Mouse (Mus musculus) limb, embryonic 13.5 days (tissue): Measurements from ENCODE around the gene Ppfia3. TPM values are rescaled to one million over a fixed set of nuclear protein-coding genes. Genes with fewer than 3 reads are reported as not detected.

Experiments
- ATAC-seq: fragments of 200-750 bp; cut with Nextera tagmentation; 2 replicates; pipeline ENCODE4 v1.8.0; 2017; ENCODE audit warnings: low read depth, moderate number of reproducible peaks, moderate TSS enrichment; ENCODE audit not compliant: low FRiP score
- H3K27ac ChIP-seq: fragments of 300-500 bp; sonication (generic); 2 replicates; pipeline ENCODE4 v1.5.1; 2015; ENCODE audit warnings: inconsistent platforms, mild to moderate bottlenecking, moderate library complexity
- H3K27me3 ChIP-seq: fragments of 300-500 bp; sonication (generic); 2 replicates; pipeline ENCODE4 v1.6.1; 2015; ENCODE audit warnings: mild to moderate bottlenecking, inconsistent platforms
- H3K36me3 ChIP-seq: fragments of 300-500 bp; sonication (generic); 2 replicates; pipeline ENCODE4 v1.6.1; 2015; ENCODE audit warnings: inconsistent platforms, mild to moderate bottlenecking, moderate library complexity
- H3K4me1 ChIP-seq: fragments of 300-500 bp; sonication (generic); 2 replicates; pipeline ENCODE4 v1.6.1; 2015; ENCODE audit warnings: inconsistent platforms
- H3K4me2 ChIP-seq: fragments of 300-500 bp; sonication (generic); replicated peaks from 2 replicates; pipeline ENCODE4 v1.6.1; 2015; ENCODE audit warnings: inconsistent platforms, mild to moderate bottlenecking, moderate library complexity
- H3K4me3 ChIP-seq: fragments of 300-500 bp; sonication (generic); 2 replicates; pipeline ENCODE4 v1.5.1; 2015; ENCODE audit warnings: moderate library complexity, mild to moderate bottlenecking, inconsistent platforms
- H3K9ac ChIP-seq: fragments of 300-500 bp; sonication (generic); 2 replicates; pipeline ENCODE4 v1.6.1; 2015; ENCODE audit warnings: mild to moderate bottlenecking, inconsistent platforms
- H3K9me3 ChIP-seq: fragments of 300-500 bp; sonication (generic); 2 replicates; pipeline ENCODE4 v1.6.1; 2016; ENCODE audit warnings: inconsistent platforms
- WGBS: fragments of 180-500 bp; shearing (Covaris S2); methylation state at CpG from one replicate; pipeline ENCODE4 v1.1.7; 2015; 5-methylcytosine and 5-hydroxymethylcytosine counted together
- polyA plus RNA-seq: library from polyadenylated mRNA; unstranded; fragments of >200 nt; fragmentation: Nextera tagmentation; extraction: Ambion mirVana; gene quantifications from 2 replicates; pipeline ENCODE4 v1.2.1, GENCODE M21; 2015

Ppfia3 gene
- polyA plus RNA-seq, 1 experiment from 2014 or later, result 6.9 TPM

DNA sequence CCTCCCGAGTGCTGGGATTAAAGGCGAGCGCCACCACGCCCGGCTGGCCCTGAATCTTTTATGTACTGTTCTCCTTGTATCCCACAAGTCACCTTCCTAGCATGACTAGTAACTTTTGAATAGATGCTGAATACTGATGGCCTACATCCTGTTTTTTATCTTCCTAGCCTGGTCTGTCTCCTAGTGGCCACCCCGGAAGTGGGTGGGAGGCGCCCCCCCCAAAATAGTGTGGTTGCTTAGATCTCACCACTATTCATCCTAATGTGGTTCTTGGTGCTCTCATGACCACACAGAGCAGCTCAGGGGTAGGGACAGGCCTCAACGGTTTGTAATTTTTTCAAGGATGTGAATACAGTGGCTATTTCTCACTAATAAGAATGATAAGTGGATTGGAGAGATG is 7.8 kb upstream of the Ppfia3 start:
- peaks cover 75% of the 10 kb centered on the region for H3K36me3 ChIP-seq
- WGBS, result 92% methylated on average over 8 of the region's 8 CpGs

GRCm38 (mm10) chr7:45372371-45372770 is 5.6 kb upstream of the Ppfia3 start:
- no peak overlapping the region for H3K9ac ChIP-seq
- peaks cover 24% of the 10 kb centered on the region for H3K4me1 ChIP-seq
- H3K4me2 ChIP-seq, result no peak overlapping the region
- H3K27me3 ChIP-seq, result peaks cover 24% of the 10 kb centered on the region
- 86% methylated on average over 5 of the region's 5 CpGs for WGBS
- no peak for ATAC-seq
- H3K4me3 ChIP-seq, result no peak overlapping the region
- H3K36me3 ChIP-seq, result peaks cover 52% of the 10 kb centered on the region
- H3K9me3 ChIP-seq, result no peaks in the 10 kb centered on the region
- no peak overlapping the region for H3K27ac ChIP-seq

More for the DNA sequence above, 7.8 kb upstream of the Ppfia3 start:
- H3K27ac ChIP-seq, result no peak overlapping the region
- no peak overlapping the region for H3K9ac ChIP-seq
- H3K9me3 ChIP-seq, result no peaks in the 10 kb centered on the region
- H3K4me1 ChIP-seq, result peaks cover 16% of the 10 kb centered on the region
- peaks cover 6% of the 10 kb centered on the region for H3K27me3 ChIP-seq
- ATAC-seq, result no peak
- no peak overlapping the region for H3K4me3 ChIP-seq
- no peak overlapping the region for H3K4me2 ChIP-seq

DNA sequence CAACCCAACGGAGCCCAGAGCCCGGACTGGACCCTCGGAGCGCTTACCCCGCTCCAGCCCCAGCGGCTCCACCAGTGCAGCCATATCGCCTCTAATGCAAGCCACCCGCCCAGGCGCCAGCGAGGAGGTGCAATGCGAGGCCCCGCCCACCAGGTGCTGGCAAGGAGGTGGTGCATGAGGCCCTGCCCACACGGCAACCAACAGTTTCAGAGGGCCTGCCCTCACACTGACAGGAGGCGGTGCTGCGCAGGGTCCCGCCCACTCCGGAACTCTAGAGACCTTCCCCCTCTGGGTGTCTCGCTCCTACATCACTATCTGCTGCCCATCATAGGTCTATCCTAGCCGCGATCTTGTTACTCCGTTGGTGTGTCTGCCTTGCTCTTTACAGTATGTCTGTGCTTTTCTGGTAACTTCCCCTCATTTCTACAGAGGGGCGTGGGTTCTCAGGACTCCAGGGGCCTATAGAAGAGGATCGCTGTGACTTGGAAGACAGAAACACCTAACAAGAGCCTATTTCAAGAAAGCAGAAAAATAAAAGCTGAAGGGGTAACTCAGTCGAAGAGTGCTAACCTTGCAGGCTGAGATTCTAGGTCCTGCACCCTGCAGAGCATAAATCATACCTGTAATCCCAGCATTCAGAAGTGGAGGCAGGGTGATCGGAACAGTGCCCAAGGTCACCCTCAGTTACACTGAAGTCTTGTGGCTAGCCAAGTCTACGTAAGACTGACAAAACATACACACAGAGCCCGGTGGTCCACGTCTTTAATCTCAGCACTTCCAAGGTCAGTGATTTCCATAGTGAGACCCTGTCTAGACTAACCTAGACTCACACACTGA is 3.9 kb upstream of the Ppfia3 start, which contains the start of gene Lin7b:
Lin7b (minus strand) TSS at position 109 of the 837 bp plus-strand sequence.
- Histone ChIP-seq H3K27ac (no peak within 1 kb of the TSS), H3K36me3 (peaks cover 35% of the 10 kb centered on the region), H3K9me3 (no peaks in the 10 kb centered on the region), H3K4me2 (peak within 1 kb of the TSS; percentile 91), H3K9ac (peak within 1 kb of the TSS; percentile 65), H3K27me3 (peaks cover 30% of the 10 kb centered on the region), H3K4me1 (peaks cover 33% of the 10 kb centered on the region), H3K4me3 (peak within 1 kb of the TSS; percentile 54)
- WGBS, result 9% methylated on average over 28 of the region's 28 CpGs
- peak; percentile 63 for ATAC-seq

DNA sequence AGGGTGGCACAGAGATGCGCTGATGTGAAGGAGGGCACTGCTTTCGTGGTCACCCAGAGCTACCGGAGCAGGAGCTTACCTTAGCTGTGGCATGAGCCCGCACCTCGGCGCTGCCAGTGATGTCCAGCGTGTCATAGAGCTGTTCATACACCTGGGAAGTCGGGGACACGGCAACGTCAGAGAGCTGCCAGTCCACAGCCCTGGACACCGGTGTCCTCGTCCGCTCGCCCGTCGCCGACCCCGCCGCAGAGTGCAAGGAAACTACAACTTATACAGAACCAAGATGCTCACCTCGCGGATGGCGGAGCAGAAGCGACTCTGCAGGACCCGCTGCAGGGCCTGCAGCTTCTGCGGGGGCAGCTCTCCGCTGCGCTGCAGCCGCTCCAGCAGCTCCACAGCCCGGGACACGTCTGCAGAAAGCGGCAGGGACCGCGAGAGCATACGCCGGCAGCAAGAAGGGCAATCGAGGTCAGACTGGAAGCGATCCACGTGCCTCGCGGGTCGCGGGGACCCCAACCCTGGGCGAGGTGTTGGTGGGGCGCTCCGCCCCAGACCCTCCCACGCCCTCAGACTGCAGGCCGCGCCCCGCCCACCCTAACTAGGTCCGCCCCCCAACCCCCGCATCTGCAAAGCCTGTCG is 3.1 kb upstream of the Ppfia3 start:
- Histone ChIP-seq H3K36me3 (peaks cover 29% of the 10 kb centered on the region), H3K4me3 (peak overlapping the region; percentile 54), H3K4me1 (peaks cover 37% of the 10 kb centered on the region), H3K27ac (no peak overlapping the region), H3K4me2 (peak overlapping the region; percentile 91), H3K9me3 (no peaks in the 10 kb centered on the region), H3K9ac (peak overlapping the region; percentile 65), H3K27me3 (peaks cover 38% of the 10 kb centered on the region)
- WGBS, result 8% methylated on average over 52 of the region's 52 CpGs
- ATAC-seq, result peak; percentile 12

- H3K4me2 ChIP-seq, result peak overlapping the region; percentile 91
- 0 out of 2 replicates have a peak overlapping the region, but pooled peaks have one; percentile 65 for H3K9ac ChIP-seq
- peaks cover 37% of the 10 kb centered on the region for H3K4me1 ChIP-seq
- H3K9me3 ChIP-seq, result no peaks in the 10 kb centered on the region
- WGBS, result 70% methylated on average over 16 of the region's 16 CpGs
- peak overlapping the region; percentile 54 for H3K4me3 ChIP-seq
- H3K36me3 ChIP-seq, result peaks cover 23% of the 10 kb centered on the region
- peaks cover 45% of the 10 kb centered on the region for H3K27me3 ChIP-seq
- H3K27ac ChIP-seq, result no peak overlapping the region
- no peak for ATAC-seq
Observed at GRCm38 (mm10) chr7:45369022-45369745, 2.4 kb upstream of the Ppfia3 start.

- Histone ChIP-seq H3K36me3 (peaks cover 13% of the 10 kb centered on the region), H3K9ac (no peak overlapping the region; the same call in 1 of the 2 replicates), H3K4me3 (peak overlapping the region; percentile 68; the same call in 1 of the 2 replicates), H3K4me2 (peak overlapping the region; percentile 97), H3K4me1 (peaks cover 37% of the 10 kb centered on the region), H3K9me3 (no peaks in the 10 kb centered on the region), H3K27ac (no peak overlapping the region), H3K27me3 (peaks cover 55% of the 10 kb centered on the region)
- WGBS, result 86% methylated on average over 15 of the region's 15 CpGs
- ATAC-seq, result no peak
Observed at GRCm38 (mm10) chr7:45368178-45368577, 1.4 kb upstream of the Ppfia3 start.

GRCm38 (mm10) chr7:45367020-45367880 is 431 bp upstream of the Ppfia3 start:
- Histone ChIP-seq H3K36me3 (peaks cover 4% of the 10 kb centered on the region), H3K4me3 (peak overlapping the region; percentile 68), H3K4me2 (peak overlapping the region; percentile 97), H3K9ac (peak overlapping the region; percentile 78), H3K4me1 (peaks cover 39% of the 10 kb centered on the region), H3K27ac (no peak overlapping the region), H3K9me3 (no peaks in the 10 kb centered on the region), H3K27me3 (peaks cover 65% of the 10 kb centered on the region)
- peak; percentile 90 for ATAC-seq
- WGBS, result 1% methylated on average over 67 of the region's 70 CpGs

DNA sequence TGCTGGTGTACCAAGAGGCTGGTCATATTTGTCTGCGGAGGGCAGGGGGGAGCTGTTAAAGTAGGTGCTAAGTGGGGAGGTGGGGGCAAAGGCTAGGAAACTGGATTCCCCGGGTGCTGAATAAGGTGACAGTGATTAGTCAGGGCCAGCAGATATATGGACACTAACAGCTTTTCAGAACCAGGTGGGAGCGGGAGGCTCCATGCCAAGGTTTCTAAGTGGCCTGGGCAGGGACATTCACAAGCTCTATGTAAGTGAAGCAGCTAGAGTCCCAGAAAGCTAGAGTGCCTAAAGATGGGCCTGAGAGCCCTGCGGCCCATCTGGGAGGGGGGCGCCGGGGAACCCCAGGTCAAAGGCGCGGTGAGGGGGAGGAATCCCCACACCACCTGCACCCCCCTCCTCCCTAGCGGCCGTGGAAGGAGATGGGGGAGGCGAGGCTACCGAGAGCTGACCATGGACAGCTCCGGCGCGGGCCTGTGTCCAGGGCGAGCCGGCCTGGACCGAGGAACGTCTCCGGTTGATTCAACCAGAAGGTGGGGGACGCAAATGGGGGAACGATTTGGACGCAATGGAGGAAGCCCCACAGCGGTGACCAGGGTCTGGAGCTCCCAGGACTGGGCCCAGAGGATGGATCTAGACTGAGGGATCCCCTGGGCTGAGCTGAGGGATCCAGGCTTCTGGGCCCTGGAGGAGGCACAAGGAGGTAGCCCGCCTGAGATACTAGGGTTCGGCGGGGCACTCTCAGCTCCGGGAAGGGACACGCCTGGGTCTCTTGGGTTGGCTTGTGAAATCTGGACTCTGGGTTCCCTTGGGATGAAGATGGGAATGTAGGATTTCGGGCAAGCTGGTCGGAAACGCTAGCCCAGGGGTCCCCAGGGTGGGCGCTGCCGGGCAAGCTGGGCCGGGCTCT is 822 bp downstream of the Ppfia3 start:
- 3% methylated on average over 34 of the region's 35 CpGs for WGBS
- H3K27me3 ChIP-seq, result peaks cover 77% of the 10 kb centered on the region
- H3K4me2 ChIP-seq, result peak overlapping the region; percentile 97
- H3K9ac ChIP-seq, result peak overlapping the region; percentile 78
- no peak for ATAC-seq
- H3K4me3 ChIP-seq, result peak overlapping the region; percentile 68
- H3K4me1 ChIP-seq, result peaks cover 45% of the 10 kb centered on the region
- H3K27ac ChIP-seq, result no peak overlapping the region
- no peaks in the 10 kb centered on the region for H3K9me3 ChIP-seq
- no peaks in the 10 kb centered on the region for H3K36me3 ChIP-seq

GRCm38 (mm10) chr7:45363983-45364382 is 2.8 kb downstream of the Ppfia3 start:
- ATAC-seq, result no peak
- Histone ChIP-seq H3K36me3 (no peaks in the 10 kb centered on the region), H3K4me2 (no peak overlapping the region), H3K9me3 (no peaks in the 10 kb centered on the region), H3K9ac (no peak overlapping the region), H3K27me3 (peaks cover 83% of the 10 kb centered on the region), H3K4me3 (no peak overlapping the region), H3K4me1 (peaks cover 31% of the 10 kb centered on the region), H3K27ac (no peak overlapping the region)
- WGBS, result 80% methylated on average over 2 of the region's 2 CpGs

DNA sequence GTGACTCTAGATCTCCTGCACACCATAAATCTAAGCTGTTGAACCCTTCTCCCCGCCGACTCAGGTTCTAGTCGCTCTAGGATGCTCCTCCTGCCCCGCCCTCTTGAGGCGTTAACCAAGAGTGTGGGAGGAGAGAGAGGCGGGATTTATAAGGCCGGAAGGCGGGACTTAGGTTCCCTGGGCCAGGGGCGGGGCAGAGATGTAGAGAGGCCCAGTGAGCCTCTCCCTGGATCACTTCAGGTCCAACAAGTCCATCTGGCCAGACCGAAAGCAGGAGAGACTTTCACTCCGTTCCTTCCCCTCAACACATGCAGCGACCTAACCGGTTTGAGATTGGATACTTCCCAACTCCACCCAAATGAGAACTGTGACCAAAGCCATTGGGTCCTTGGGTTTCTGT is 4.0 kb downstream of the Ppfia3 start:
- H3K4me1 ChIP-seq, result peaks cover 29% of the 10 kb centered on the region
- no peak for ATAC-seq

More for the DNA sequence above, 4.0 kb downstream of the Ppfia3 start:
- H3K4me3 ChIP-seq, result 0 out of 2 replicates have a peak overlapping the region, but pooled peaks have one; percentile 5
- no peak overlapping the region for H3K9ac ChIP-seq
- no peak overlapping the region for H3K27ac ChIP-seq
- 7% methylated on average over 13 of the region's 13 CpGs for WGBS
- no peaks in the 10 kb centered on the region for H3K9me3 ChIP-seq
- H3K27me3 ChIP-seq, result peaks cover 72% of the 10 kb centered on the region
- no peaks in the 10 kb centered on the region for H3K36me3 ChIP-seq
- no peak overlapping the region for H3K4me2 ChIP-seq
